In the genomic region with DNA sequence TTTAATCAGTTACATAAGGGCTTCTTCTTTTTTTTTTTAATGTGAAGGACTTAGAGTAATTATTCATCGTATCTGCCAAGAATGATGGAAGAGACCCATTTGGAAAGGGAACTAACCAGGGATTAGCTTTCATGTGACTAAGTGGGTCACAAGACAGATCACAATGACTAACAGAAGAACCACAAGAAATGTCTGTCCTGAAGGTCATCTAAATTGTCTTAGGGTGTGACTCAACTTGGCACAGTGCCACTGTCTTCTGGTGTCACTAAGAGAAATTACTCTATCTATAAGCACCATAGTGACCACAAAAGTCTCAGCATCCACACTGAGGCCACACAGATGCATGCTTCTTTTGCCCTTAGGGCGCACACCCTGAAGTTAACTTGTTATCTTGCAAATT, we compare ENCODE assay signal across 27 mouse cellular contexts.
DNase-seq lines count a peak whose midpoint lies in the region; ATAC-seq and TF ChIP-seq lines count a peak whose summit lies in the region.
"Had no signal": no experiment of that assay in that cellular context is flagged by ENCODE, and none has a peak within 500 bp of the region (broad histone marks: within the 10 kb centered on the region; RNA-seq: fewer than 3 reads in every experiment).

No protein-coding gene starts in this region.

- no peaks in the 10 kb centered on the region for H3K9me3 ChIP-seq in CH12.LX (replicated peaks; ENCODE audit: low read length)
- H3K9me3 ChIP-seq: embryonic facial prominence, embryonic 12.5 days; heart, embryonic 10.5 days; hindbrain, embryonic 10.5 days; liver, embryonic 12.5 days; neural tube, embryonic 13.5 days had no signal

- H3K27me3 ChIP-seq in CH12.LX (replicated peaks) = no peaks in the 10 kb centered on the region
- no peaks in the 10 kb centered on the region for H3K27me3 ChIP-seq in kidney, adult 2 months (replicated peaks; ENCODE audit: control insufficient read depth, insufficient read depth, low read length)
- H3K27me3 ChIP-seq: embryonic facial prominence, embryonic 12.5 days; liver, embryonic 12.5 days; neural tube, embryonic 13.5 days had no signal

- no peak for TF ChIP-seq EP300 in CH12.LX (IDR thresholded peaks at IDR 0.05; ENCODE audit: low read length)

- no peak for TF ChIP-seq CTCF in CH12.LX (conservative IDR thresholded peaks at IDR 0.05 in 1 of 2, IDR thresholded peaks at IDR 0.05 in 1 of 2; ENCODE audit: low read depth in 2 of 2, low read length in 2 of 2)
- no peak for TF ChIP-seq CTCF in bone marrow macrophage, adult 2 months (IDR thresholded peaks at IDR 0.05; ENCODE audit: low read depth, low read length)
- TF ChIP-seq CTCF in kidney, adult 2 months (conservative IDR thresholded peaks at IDR 0.05; ENCODE audit: insufficient read depth, insufficient read length, low read depth, low read length) = no peak

- no peak overlapping the region for H3K9ac ChIP-seq in CH12.LX (ENCODE audit: insufficient read depth, low read depth)
- H3K9ac ChIP-seq: embryonic facial prominence, embryonic 12.5 days; liver, embryonic 12.5 days; neural tube, embryonic 13.5 days had no signal

- DNase-seq in 3T3-L1 (ENCODE audit: low read depth, low spot score) = peak; percentile 94
- peak; percentile 5 for DNase-seq in CH12.LX (ENCODE audit: extremely low read depth)
- DNase-seq in adrenal gland, adult 2 months = peak; percentile 51
- no peak for DNase-seq in lung, postnatal 25 days (ENCODE audit: low spot score)
- no peak for DNase-seq in kidney, adult 2 months
- DNase-seq in heart, postnatal 36 days = no peak
- DNase-seq: cerebellum, adult 11-12 months; cerebellum, postnatal 14 days; kidney, adult 11 months; layer of hippocampus, adult 9-11 months; lung, adult 18-20 months; lung, postnatal 10 days; midbrain, embryonic 14.5 days; retina, postnatal 1 day; right cerebral cortex, postnatal 25 days; spleen, adult 18-20 months; thymus, postnatal 14 days had no signal

- WGBS in kidney, adult 2 months = 84% methylated on average over 2 of the region's 2 CpGs

- H3K27ac ChIP-seq in CH12.LX (ENCODE audit: insufficient read depth, low read depth) = no peak overlapping the region
- H3K27ac ChIP-seq in bone marrow macrophage, adult 2 months (ENCODE audit: insufficient read depth, low read depth, low read length) = peak overlapping the region; percentile 56
- H3K27ac ChIP-seq in kidney, adult 2 months (ENCODE audit: insufficient read depth, low read depth, low read length) = no peak overlapping the region
- H3K27ac ChIP-seq: embryonic facial prominence, embryonic 12.5 days; heart, embryonic 10.5 days; hindbrain, embryonic 10.5 days; kidney, postnatal 0 days; liver, embryonic 12.5 days; neural tube, embryonic 13.5 days had no signal

- no peak for TF ChIP-seq RAD21 in CH12.LX (IDR thresholded peaks at IDR 0.05; ENCODE audit: low read depth, low read length)

- no peaks in the 10 kb centered on the region for H3K79me2 ChIP-seq in CH12.LX (replicated peaks; ENCODE audit: control insufficient read depth, extremely low read depth, insufficient read depth, poor library complexity, severe bottlenecking)

- no peaks in the 10 kb centered on the region for H3K36me3 ChIP-seq in CH12.LX (replicated peaks in 1 of 2; ENCODE audit: control insufficient read depth in 1 of 2, insufficient read depth in 1 of 2, low read length in 1 of 2)
- H3K36me3 ChIP-seq in kidney, adult 2 months (ENCODE audit: control insufficient read depth, insufficient read depth, low read length) = no peaks in the 10 kb centered on the region
- H3K36me3 ChIP-seq: embryonic facial prominence, embryonic 12.5 days; heart, embryonic 10.5 days; hindbrain, embryonic 10.5 days; liver, embryonic 12.5 days; neural tube, embryonic 13.5 days had no signal

- intact Hi-C loops in heart, postnatal 36 days (cut with DNase I) = no loop called here

- no peak for ATAC-seq in inflammation-experienced regulatory T-cells, adult 6 months
- ATAC-seq: CD4-positive, CD25-positive, alpha-beta regulatory T cell, adult 4 months; hindbrain, embryonic 16.5 days; liver, embryonic 12.5 days had no signal

- no peak for TF ChIP-seq POLR2A in CH12.LX (IDR thresholded peaks at IDR 0.05; ENCODE audit: low read depth, low read length)
- TF ChIP-seq POLR2A in bone marrow macrophage, adult 2 months (IDR thresholded peaks at IDR 0.05; ENCODE audit: borderline replicate concordance, low read depth, low read length) = no peak
- no peak for TF ChIP-seq POLR2A in kidney, adult 2 months (IDR thresholded peaks at IDR 0.05; ENCODE audit: low read depth, low read length)

- dilution Hi-C loops in CH12.LX (cut with MboI; ENCODE audit: extremely low pct_ligation_motif_present, extremely low pct_unique_long_range_greater_than_20kb, low sequenced_read_pairs) = no loop called here

- no peak overlapping the region for H3K4me2 ChIP-seq in CH12.LX (ENCODE audit: insufficient read depth, low read depth, poor library complexity, severe bottlenecking)
- H3K4me2 ChIP-seq: embryonic facial prominence, embryonic 12.5 days; liver, embryonic 12.5 days; neural tube, embryonic 13.5 days had no signal

- H3K4me3 ChIP-seq in CH12.LX (replicated peaks in 1 of 3; ENCODE audit: low read depth in 2 of 3, low read length in 2 of 3, poor library complexity in 1 of 3) = no peak overlapping the region
- no peak overlapping the region for H3K4me3 ChIP-seq in bone marrow macrophage, adult 2 months (ENCODE audit: insufficient read depth, low read length)
- no peak overlapping the region for H3K4me3 ChIP-seq in kidney, adult 2 months (ENCODE audit: insufficient read depth, low read depth, low read length)
- H3K4me3 ChIP-seq: embryonic facial prominence, embryonic 12.5 days; heart, embryonic 10.5 days; hindbrain, embryonic 10.5 days; liver, embryonic 12.5 days; neural tube, embryonic 13.5 days had no signal

- no peaks in the 10 kb centered on the region for H3K4me1 ChIP-seq in CH12.LX (ENCODE audit: control insufficient read depth in 1 of 2, insufficient read depth in 2 of 2)
- peaks cover 19% of the 10 kb centered on the region for H3K4me1 ChIP-seq in bone marrow macrophage, adult 2 months (ENCODE audit: control insufficient read depth, insufficient read depth, low read length)
- no peaks in the 10 kb centered on the region for H3K4me1 ChIP-seq in kidney, adult 2 months (ENCODE audit: control insufficient read depth, insufficient read depth, low read length)
- H3K4me1 ChIP-seq: embryonic facial prominence, embryonic 12.5 days; heart, embryonic 10.5 days; hindbrain, embryonic 10.5 days; liver, embryonic 12.5 days; neural tube, embryonic 13.5 days had no signal

- in situ Hi-C loops in CH12.LX (cut with MboI; ENCODE audit: low pct_ligation_motif_present, low pct_unique_long_range_greater_than_20kb, low sequenced_read_pairs) = no loop called here

TF ChIP-seq in CH12.LX, 34 proteins besides CTCF, POLR2A, EP300 and RAD21:
- no peak for TF ChIP-seq PAX5 (IDR thresholded peaks at IDR 0.05; ENCODE audit: low read length)
- no peak for TF ChIP-seq MEF2A (IDR thresholded peaks at IDR 0.05; ENCODE audit: borderline replicate concordance, low read depth, low read length)
- TF ChIP-seq CHD2 (IDR thresholded peaks at IDR 0.05; ENCODE audit: low read length) = no peak
- TF ChIP-seq JUN (IDR thresholded peaks at IDR 0.05; ENCODE audit: insufficient read depth, low read depth, low read length) = no peak
- TF ChIP-seq JUND (conservative IDR thresholded peaks at IDR 0.05; ENCODE audit: low read depth, low read length) = no peak
- TF ChIP-seq MXI1 (IDR thresholded peaks at IDR 0.05; ENCODE audit: low read depth, low read length) = no peak
- no peak for TF ChIP-seq RCOR1 (conservative IDR thresholded peaks at IDR 0.05; ENCODE audit: low read depth, low read length)
- no peak for TF ChIP-seq SIN3A (IDR thresholded peaks at IDR 0.05; ENCODE audit: low read length)
- TF ChIP-seq CHD1 (IDR thresholded peaks at IDR 0.05; ENCODE audit: low read depth, low read length) = no peak
- TF ChIP-seq USF2 (conservative IDR thresholded peaks at IDR 0.05; ENCODE audit: low read depth, low read length) = no peak
- no peak for TF ChIP-seq ETS1 (conservative IDR thresholded peaks at IDR 0.05; ENCODE audit: low read depth, low read length)
- no peak for TF ChIP-seq GABPA (IDR thresholded peaks at IDR 0.05; ENCODE audit: insufficient replicate concordance, low read depth, low read length)
- no peak for TF ChIP-seq KAT2A (IDR thresholded peaks at IDR 0.05; ENCODE audit: insufficient replicate concordance, low read length)

Comparison
In these comparisons a context has a peak if more than half of its experiments do, and no peak if none do; other contexts are left out.
1. DNase-seq: peak in 3T3-L1 (single experiment), CH12.LX (single experiment) and adrenal gland, adult 2 months (single experiment); none in lung, postnatal 25 days (single experiment), kidney, adult 2 months (single experiment) and heart, postnatal 36 days (0 of 2).